Mouse (Mus musculus) liver, adult 2 months (tissue): ENCODE measurements at regions not wholly inside any gene's neighbourhood (a gene's known extent, or its start where the extent isn't known, plus 50 kb on each side); places are given as distances from the start of the nearest gene placed in this dataset.
"Not testable (repeated sequence)": the region's sequence is repeated elsewhere in the genome, so short reads cannot be mapped to it uniquely, and the experiment has no call there.

Experiments
- CTCF ChIP-seq: fragments of 200-500 bp; IDR thresholded peaks from 2 replicates; pipeline ENCODE4 v1.5.1; 2011; ENCODE audit warnings: low read depth, low read length, control low read depth
- POLR2A ChIP-seq: fragments of 200-500 bp; IDR thresholded peaks from 2 replicates; pipeline ENCODE4 v1.6.1; 2011; ENCODE audit warnings: low read length, control low read depth; ENCODE audit not compliant: insufficient read depth; ENCODE audit errors: extremely low read depth

DNA sequence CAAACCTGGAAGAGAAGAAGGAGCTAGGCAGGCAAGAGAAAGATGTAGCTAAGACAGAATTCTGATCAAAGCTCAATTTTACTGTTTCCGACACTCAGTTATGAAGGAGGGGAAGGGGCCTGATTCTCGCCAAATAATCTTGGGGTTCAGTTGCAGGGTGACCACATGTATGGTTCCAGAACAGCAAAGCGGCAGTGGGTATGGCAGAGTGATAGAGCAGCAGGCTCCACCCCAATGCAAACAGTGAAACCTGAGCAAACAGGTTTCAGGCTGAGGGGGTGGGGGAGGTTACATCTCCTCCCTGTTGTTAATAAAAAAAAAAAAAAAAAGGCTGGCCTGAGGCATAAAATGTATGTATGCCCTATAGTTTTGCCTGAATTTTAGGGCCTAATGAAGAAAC is 335.3 kb upstream of the Slc10a2 start:
- not testable (repeated sequence) for TF ChIP-seq POLR2A, CTCF
